ENCODE assay signal across 13 mouse cellular contexts in genomic region chr16:30938664-30939063, GRCm38 (mm10).
"Had no signal": no experiment of that assay in that cellular context is flagged by ENCODE, and none has a peak within 500 bp of the region (broad histone marks: within the 10 kb centered on the region; RNA-seq: fewer than 3 reads in every experiment).

No protein-coding gene starts in this region.

- ATAC-seq: midbrain, embryonic 15.5 days had no signal

- H3K27ac ChIP-seq: limb, embryonic 13.5 days; liver, embryonic 14.5 days; midbrain, embryonic 15.5 days; neural tube, embryonic 13.5 days; stomach, embryonic 15.5 days had no signal

- DNase-seq: left cerebral cortex, postnatal 4 days; lung, adult 18-20 months; retina, postnatal 1 day; right cerebral cortex, postnatal 14 days; thymus, adult 2 months; thymus, postnatal 36 days had no signal

- H3K9ac ChIP-seq: limb, embryonic 13.5 days; liver, embryonic 14.5 days; midbrain, embryonic 15.5 days; neural tube, embryonic 13.5 days; stomach, embryonic 15.5 days had no signal

- H3K4me2 ChIP-seq: limb, embryonic 13.5 days; midbrain, embryonic 11.5 days; midbrain, embryonic 15.5 days; neural tube, embryonic 13.5 days; stomach, embryonic 15.5 days had no signal

- H3K36me3 ChIP-seq: limb, embryonic 13.5 days; midbrain, embryonic 15.5 days; neural tube, embryonic 13.5 days; stomach, embryonic 15.5 days had no signal

- H3K27me3 ChIP-seq: limb, embryonic 13.5 days; midbrain, embryonic 15.5 days; neural tube, embryonic 13.5 days; stomach, embryonic 15.5 days had no signal

- H3K4me3 ChIP-seq: limb, embryonic 13.5 days; megakaryocyte, embryonic 14.5 days; midbrain, embryonic 15.5 days; neural tube, embryonic 13.5 days; stomach, embryonic 15.5 days had no signal

- H3K9me3 ChIP-seq: limb, embryonic 13.5 days; megakaryocyte, embryonic 14.5 days; midbrain, embryonic 15.5 days; neural tube, embryonic 13.5 days; stomach, embryonic 15.5 days had no signal
